Mouse (Mus musculus): ENCODE data around the gene Uhrf1.
A peak's percentile ranks its signal among the peaks of the same experiment; 100 is the strongest.

Uhrf1 gene

GRCm38 (mm10) chr17:56300186-56300585 is 2.9 kb upstream of the Uhrf1 start, which contains the start of gene Arrdc5:
Arrdc5 (minus strand) TSS chr17:56300286.
- DNase-seq (ENCODE audit: low spot score in 2 of 2): no peak

DNA sequence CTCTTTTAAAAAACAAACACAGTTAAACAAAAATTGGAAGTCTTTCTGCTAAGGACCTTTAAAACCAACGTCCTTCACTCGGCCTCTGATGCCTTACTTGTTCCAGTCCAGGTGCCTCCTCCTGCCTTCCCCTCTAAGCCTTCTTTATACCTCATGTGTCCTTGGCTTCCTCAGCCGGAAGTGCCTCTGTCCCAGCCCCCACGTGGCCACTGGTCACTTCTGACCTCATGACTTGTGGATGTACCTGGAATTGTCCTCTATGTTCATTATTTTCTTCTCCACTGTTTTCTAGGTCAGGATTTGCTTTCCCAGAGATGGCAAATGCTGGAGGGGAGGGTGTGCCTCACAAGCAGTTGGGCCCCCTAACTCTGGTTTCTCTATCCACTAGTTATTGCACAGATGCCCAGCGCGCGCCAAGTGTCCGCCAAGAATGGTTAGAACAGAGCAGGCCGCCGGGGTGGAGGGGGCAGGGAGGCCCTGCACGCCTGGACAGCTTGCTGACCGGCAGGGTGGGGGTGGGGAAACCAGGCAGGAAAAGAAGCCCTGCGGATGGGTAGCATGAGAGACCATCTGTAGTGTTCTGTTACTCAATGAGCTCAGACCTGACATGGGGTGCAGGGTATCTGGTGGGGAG is 641 bp upstream of the Uhrf1 start:
- peak in 1 of 2 experiments; percentile 38 for DNase-seq (ENCODE audit: low spot score in 2 of 2)

DNA sequence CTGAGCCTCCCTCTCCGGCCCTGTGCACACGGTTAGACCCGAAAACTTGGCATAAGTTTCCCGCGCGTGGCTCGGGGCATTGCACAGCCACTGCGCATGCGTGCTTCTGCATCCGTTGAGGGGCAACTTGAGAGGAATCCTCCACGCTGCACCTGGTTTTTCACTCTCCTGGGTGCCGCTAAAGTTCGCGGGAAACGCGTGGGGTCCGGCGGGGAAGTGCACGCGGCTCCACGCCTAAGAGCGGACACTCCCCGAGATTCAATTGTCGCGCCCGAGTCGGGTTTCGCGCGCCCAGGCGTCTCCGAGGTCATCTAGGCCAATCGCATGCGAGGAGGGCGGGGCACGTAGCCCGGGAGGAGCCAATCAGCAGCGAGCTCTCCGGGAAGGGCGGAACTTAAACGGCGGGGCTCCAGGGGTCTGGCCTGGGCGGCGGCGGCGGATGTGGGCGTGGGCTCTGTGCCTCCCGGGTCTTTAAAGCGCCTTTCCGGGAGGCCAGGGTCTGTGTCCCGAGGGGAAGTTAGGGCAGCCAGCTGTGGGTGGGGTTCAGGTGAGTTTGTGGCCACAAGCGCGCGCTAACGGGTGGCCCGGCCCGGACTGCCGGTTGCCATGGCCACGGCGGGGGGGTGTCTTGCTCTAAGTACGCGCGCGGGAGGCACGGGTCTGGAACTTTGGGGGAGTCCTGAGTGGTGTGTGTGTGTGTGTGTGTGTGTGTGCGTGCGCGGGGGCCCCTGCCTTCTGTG is 896 bp downstream of the Uhrf1 start:
- DNase-seq (ENCODE audit: low spot score in 2 of 2): peak; percentile 94 to 95

DNA sequence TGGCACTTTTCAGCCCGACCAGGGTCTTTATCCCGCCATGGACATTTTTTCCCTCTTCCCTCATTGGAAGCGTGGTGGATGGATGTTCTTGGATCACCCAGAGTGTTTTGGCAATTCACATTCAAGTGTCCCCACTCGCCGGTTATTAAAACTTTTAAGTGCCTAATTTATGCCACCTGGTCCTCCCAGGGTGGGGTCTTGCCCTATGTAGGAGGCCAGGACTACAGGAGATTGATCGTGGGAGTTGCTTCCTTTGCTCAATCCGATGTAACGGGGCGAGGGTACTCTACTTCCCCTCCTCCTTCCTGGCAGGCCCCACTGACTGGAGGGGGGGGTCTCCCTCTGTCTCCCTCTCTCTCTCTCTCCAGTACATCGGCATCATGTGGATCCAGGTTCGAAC is 1.6 kb downstream of the Uhrf1 start:
- no peak for DNase-seq (ENCODE audit: low spot score in 2 of 2)

DNA sequence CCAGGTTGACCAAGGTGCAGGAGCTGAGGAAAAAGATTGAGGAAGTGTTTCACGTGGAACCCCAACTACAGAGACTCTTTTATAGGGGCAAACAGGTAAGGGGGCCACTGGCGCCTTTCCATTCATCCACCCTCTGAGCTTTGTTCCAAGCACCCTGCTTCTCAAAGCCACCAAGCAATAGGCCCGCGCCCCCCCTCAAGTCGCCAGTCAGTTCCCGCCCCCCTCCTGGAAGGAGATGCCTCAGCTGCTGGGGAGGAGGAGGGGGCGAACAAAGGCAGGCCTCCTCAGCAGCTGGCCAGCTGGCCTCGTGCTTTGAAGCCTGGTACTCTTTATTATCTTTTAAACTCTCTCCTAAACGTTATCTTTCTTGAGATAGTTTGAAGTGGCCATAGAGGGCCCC is 2.0 kb downstream of the Uhrf1 start:
- no peak for DNase-seq (ENCODE audit: low spot score in 2 of 2)

- no peak for DNase-seq (ENCODE audit: low spot score in 2 of 2)
These were observed 2.7 kb downstream of the Uhrf1 start for GRCm38 (mm10) chr17:56305826-56306225.

DNA sequence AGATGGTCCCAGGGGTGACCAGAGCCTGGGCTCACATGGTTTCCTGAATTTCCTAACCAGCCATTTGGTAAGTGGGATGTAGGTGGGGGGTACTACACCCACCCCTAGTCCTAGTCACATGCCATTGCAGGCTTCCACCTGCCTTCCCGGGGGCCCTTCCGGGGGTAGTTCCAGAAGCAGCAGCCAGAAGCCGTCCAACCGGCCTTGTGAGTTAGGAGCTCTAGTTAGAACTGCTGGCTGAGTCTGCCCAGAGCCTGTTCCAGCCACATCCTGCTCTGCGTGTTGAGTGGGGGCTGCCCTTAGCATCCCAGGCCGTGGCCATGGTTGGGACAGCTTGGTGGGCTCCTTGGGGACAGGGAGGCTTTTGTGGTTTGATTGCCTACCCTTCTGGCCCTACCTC is 5.0 kb downstream of the Uhrf1 start:
- DNase-seq (ENCODE audit: low spot score in 2 of 2): peak; percentile 76 to 83

DNA sequence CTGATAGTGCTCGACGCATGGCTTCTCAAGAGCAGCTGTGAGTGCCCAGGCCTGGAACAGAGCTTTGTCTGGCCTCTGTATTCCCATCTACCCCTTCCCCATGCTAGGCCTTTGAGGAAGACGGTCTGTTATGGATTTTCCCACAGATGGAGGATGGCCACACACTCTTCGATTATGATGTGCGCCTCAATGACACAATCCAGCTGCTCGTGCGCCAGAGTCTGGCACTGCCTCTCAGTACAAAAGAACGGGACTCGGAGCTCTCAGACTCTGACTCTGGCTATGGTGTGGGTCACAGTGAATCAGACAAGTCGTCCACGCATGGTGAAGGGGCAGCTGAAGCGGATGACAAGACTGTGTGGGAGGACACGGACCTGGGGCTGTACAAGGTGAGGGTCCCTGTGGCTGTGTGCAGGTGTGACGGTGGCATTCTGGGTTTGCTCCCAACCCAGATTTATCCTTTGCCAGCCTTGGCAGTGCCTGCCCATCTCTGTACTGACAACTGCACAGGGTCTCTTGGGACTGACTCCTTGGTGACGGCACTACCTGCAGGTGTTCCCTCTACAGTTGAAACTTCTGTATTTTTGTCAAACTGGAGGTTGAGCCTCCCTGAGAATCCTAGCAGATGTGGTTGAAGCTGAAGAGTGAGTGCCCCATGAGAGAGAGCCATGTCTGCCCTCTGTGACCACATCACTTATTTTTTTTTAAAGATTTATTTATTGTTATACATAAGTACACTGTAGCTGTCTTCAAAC is 6.2 kb downstream of the Uhrf1 start:
- no peak for DNase-seq (ENCODE audit: low spot score in 2 of 2)

DNA sequence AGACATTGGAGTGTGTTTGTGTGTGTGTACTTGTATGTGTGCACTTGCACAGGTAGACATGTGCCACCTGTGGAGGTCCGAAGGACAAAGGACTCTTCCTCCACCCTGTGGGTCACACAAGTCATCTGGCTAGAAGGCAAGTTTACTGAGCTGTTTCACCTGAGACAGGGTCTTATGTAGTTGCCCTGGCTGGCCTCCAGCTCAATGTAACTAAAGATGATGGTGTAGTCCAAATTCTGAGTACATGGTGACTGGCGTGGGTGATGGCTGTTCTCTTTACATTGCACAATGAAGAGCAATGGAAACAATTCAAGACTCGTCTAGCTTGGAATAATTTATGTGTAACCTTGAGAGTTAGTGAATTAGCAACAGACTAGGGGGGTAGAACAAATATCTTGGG is 21.3 kb downstream of the Uhrf1 start:
- DNase-seq (ENCODE audit: low spot score in 2 of 2): no peak

DNA sequence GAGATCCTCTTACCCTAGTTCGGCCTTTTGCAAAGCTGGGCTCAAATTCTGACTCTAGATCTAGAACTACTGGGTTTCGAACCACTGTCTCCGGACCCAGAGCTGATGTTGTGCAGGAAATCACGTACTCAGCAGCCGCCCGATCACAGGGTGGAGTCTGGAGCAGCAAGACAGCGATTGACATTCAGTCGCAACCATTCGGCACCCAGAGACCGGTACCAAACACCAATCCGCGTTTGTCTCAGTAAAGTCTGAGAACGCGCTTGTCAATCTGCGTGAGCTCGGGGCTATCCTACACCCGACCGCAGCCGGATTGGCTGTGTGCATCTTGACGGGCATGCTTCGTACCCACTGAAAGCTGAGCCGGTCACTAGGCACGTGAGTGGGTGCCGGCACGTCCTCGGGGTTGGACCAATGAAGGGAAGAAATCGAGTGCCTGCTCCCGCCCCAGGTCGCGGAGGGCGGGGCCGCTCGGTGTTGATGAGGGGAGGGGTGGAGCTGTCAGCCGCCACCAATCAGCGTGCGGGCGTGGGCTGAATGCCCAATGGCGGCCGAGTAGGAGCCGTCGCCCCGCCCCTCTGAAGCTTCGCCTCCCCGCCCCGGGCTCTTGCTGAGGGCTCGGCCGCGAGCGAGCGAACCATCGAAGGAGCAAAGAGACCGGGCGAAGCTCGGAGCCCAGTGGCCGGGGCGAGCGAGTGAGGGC is 22.5 kb downstream of the Uhrf1 start, which contains the start of gene Kdm4b:
Kdm4b (plus strand) TSS at position 613 of the 703 bp plus-strand sequence.
- peak; percentile 97 to 99 for DNase-seq (ENCODE audit: low spot score in 2 of 2)

- no peak for DNase-seq (ENCODE audit: low spot score in 2 of 2)
These were observed 23.3 kb downstream of the Uhrf1 start for GRCm38 (mm10) chr17:56326153-56327147.

GRCm38 (mm10) chr17:56329267-56329666 is 26.1 kb downstream of the Uhrf1 start:
- no peak for DNase-seq (ENCODE audit: low spot score in 2 of 2)

DNA sequence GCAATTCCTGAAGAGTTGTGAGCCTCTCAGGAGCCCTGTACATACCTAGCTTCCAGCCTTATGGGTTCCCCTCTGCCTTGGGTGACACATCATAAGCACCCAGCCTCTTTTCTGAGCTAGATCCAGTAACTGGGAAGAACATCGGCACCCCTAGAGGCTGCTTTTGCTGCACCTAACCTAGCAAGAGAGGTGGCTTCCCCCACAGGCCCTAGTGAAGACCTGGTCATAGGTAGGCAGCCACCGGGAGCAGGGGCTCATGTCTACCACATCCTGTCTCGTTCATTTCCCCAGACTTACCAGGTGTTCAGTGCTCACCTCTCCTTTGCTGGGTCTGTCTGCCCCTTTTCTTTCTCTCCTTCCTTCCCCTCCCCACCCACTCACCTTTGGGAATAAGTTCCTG is 27.2 kb downstream of the Uhrf1 start:
- no peak for DNase-seq (ENCODE audit: low spot score in 2 of 2)

DNA sequence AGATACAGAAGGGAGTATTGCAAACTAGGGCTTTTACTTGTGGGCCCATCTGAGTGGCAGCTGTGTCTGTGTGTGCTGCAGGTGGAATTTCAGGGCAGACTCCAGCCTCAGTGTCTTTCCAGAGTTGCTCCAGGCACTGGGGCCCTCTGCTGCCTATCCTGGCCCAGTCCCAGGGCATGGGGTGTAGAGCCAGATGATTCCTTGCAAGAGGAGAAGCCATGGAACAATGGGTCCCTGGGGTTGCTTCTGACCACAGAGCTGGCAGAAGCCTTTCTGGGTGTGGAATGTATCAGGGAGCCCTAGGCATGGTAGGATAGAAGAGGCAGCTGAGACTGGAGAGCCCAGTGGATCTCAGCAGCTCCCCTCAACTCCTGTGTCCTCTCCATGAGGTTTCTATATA is 28.1 kb downstream of the Uhrf1 start:
- peak in 1 of 2 experiments; percentile 57 for DNase-seq (ENCODE audit: low spot score in 2 of 2)

GRCm38 (mm10) chr17:56332987-56333386 is 29.9 kb downstream of the Uhrf1 start:
- DNase-seq (ENCODE audit: low spot score in 2 of 2): no peak

DNA sequence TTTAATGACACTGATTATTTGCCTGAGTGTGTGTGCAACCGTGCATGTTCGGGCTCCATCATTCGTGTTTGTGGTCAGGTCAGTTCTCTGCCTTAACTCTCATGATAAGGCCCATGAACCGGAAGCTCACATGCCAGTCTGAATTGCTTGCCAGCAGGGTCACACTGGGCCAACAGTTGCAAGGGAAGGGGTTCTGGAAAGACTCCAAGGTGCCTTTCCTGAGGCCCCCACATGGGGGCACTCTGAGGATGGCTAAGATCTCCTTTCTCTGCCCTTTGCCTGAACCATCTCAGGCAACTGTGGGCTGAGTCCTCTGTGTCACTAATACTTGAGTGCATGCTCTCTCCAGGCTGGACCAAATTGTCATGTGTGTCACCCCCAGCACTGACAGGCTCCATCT is 34.1 kb downstream of the Uhrf1 start:
- peak; percentile 28 to 57 for DNase-seq (ENCODE audit: low spot score in 2 of 2)

DNA sequence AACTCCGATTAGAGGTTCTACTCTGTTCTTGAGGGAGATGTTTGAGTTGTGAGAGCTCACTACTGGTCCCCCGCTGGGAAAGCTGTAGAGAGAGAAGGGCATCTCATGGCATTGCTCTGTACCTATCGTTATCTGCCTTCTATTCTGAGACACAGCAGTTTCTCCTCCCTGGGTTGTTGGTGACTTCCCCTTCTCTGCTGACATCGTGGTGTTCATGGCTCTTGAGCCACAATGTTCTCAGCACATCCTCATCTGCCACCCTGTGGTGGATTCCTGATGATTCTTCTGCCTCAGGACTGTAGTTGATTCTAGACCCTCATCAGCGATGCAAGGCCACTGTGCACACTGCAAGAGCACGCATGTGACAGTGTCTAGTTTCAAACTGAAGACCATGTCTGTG is 34.7 kb downstream of the Uhrf1 start:
- no peak for DNase-seq (ENCODE audit: low spot score in 2 of 2)

- no peak for DNase-seq (ENCODE audit: low spot score in 2 of 2)
These were observed 35.8 kb downstream of the Uhrf1 start for GRCm38 (mm10) chr17:56338909-56339308.

DNA sequence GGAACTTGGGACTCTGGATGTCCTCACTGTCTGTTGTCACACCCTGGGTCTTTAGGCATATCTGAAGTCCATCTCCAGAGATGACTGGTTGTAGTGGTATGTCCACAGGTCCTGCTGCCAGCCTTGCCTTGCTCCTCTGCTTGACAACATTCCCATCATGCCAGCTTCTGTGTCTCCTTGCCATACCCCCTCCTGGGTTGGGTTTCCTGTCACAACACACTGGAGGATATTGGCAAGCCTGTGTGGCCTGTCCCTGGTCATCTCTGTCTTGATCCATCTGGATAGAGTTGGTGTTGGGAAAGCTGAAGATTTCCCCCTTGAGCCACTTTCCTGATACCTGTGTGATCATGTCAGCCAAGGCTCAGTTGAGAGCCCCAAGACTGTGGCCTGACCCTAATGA is 37.6 kb downstream of the Uhrf1 start:
- no peak for DNase-seq (ENCODE audit: low spot score in 2 of 2)

- DNase-seq (ENCODE audit: low spot score in 2 of 2): no peak
These were observed 40.3 kb downstream of the Uhrf1 start for GRCm38 (mm10) chr17:56343466-56343865.

GRCm38 (mm10) chr17:56345364-56345763 is 42.2 kb downstream of the Uhrf1 start:
- no peak for DNase-seq (ENCODE audit: low spot score in 2 of 2)
